Mouse (Mus musculus): ENCODE data around the gene Nt5c3b. TPM values are rescaled to one million over a fixed set of nuclear protein-coding genes. Genes with fewer than 3 reads are reported as not detected.

Gene Nt5c3b
- polyA plus RNA-seq, 1 experiment from 2014 or later, result 69.6 TPM

DNA sequence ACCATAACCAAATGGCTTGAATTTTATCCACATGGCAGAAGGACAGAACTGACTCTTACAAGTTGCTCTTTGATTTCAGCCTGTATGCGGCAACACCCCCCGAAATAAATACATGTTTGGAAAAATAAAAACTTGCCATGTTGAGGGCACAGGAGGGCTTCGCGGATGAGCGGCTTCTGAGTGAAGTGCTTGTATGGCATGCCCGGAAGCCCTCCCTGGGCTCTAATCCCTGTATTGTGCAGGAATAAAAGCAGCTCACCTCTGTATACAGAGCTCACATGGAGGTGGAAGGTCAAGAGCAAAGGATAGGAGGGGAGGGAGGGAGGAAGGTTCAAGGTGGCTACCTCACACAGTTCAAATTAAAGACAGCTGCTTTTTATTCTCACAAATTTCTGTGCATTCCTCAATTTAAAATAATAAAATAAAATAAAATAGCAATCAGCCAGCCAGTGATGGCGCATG is 49.7 kb downstream of the Nt5c3b start:
- DNase-seq (ENCODE audit: low spot score), result no peak
- Histone ChIP-seq H3K4me3 (ENCODE audit: low read depth, low read length) (no peak overlapping the region), H3K36me3 (ENCODE audit: control insufficient read depth, insufficient read depth, low read length) (no peaks in the 10 kb centered on the region; the same call in 1 of the 2 replicates), H3K27ac (replicated peaks) (0 out of 2 replicates have a peak overlapping the region, but pooled peaks have one; percentile 70), H3K27me3 (ENCODE audit: control insufficient read depth, insufficient read depth, low read length) (no peaks in the 10 kb centered on the region), H3K4me2 (replicated peaks; ENCODE audit: low read depth) (peak overlapping the region; percentile 14; the same call in 1 of the 2 replicates), H3K9me3 (ENCODE audit: control insufficient read depth, low read length) (no peaks in the 10 kb centered on the region), H3K9ac (ENCODE audit: low read length) (no peak overlapping the region), H3K4me1 (replicated peaks; ENCODE audit: control insufficient read depth, insufficient read depth) (peaks cover 49% of the 10 kb centered on the region)
- TF ChIP-seq EP300 (optimal IDR thresholded peaks at IDR 0.05), result no peak
- TF ChIP-seq CTCF (IDR thresholded peaks at IDR 0.05; ENCODE audit: low read depth), result no peak
- ATAC-seq (ENCODE audit: low FRiP score, low TSS enrichment), result no peak
- WGBS, result 77% methylated on average over 7 of the region's 7 CpGs

GRCm38 (mm10) chr11:100391081-100391883 is 50.3 kb downstream of the Nt5c3b start:
- Histone ChIP-seq H3K4me1 (replicated peaks; ENCODE audit: control insufficient read depth, insufficient read depth) (peaks cover 51% of the 10 kb centered on the region), H3K27ac (replicated peaks) (peak overlapping the region; percentile 85), H3K4me3 (ENCODE audit: low read depth, low read length) (no peak overlapping the region), H3K27me3 (ENCODE audit: control insufficient read depth, insufficient read depth, low read length) (no peaks in the 10 kb centered on the region), H3K9ac (ENCODE audit: low read length) (peak overlapping the region; percentile 27; the same call in 1 of the 2 replicates), H3K36me3 (ENCODE audit: control insufficient read depth, insufficient read depth, low read length) (no peaks in the 10 kb centered on the region; the same call in 1 of the 2 replicates), H3K9me3 (ENCODE audit: control insufficient read depth, low read length) (no peaks in the 10 kb centered on the region), H3K4me2 (replicated peaks; ENCODE audit: low read depth) (peak overlapping the region; percentile 27; the same call in 1 of the 2 replicates)
- ATAC-seq (ENCODE audit: low FRiP score, low TSS enrichment), result peak; percentile 41; the same call in 1 of the 2 replicates
- WGBS, result 28% methylated on average over 9 of the region's 9 CpGs
- peak; percentile 80 for DNase-seq (ENCODE audit: low spot score)
- TF ChIP-seq CTCF (IDR thresholded peaks at IDR 0.05; ENCODE audit: low read depth) (peak; percentile 45), EP300 (optimal IDR thresholded peaks at IDR 0.05) (no peak)

DNA sequence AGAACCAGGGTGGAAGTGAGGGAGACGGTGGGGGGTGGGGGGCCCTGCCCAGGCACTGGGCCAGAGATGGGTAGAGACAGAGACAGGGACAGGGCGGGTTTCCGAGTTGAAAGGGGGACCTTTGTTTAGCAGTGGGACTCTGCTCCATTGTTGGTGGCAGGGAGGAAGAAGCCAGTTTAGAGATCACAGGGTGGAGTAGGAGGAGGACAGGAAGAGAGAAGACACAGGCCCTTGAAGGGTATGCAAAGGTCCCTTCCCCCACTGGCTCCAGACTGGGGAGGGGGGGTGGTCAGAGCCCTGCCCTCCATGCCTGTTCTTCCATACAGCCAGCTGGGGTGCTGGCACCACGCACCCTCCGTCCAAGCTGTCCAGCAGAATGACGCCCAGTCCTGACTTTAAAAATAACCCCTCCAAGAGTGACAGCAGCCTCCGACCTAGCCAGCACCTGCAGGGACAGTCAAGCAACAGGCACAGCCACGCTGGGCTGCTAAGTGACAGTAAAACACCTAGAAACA is 51.6 kb downstream of the Nt5c3b start:
- no peak overlapping the region for H3K4me3 ChIP-seq (ENCODE audit: low read depth, low read length)
- H3K27me3 ChIP-seq (ENCODE audit: control insufficient read depth, insufficient read depth, low read length), result no peaks in the 10 kb centered on the region
- H3K36me3 ChIP-seq (ENCODE audit: control insufficient read depth, insufficient read depth, low read length), result peaks cover 11% of the 10 kb centered on the region
- H3K9ac ChIP-seq (ENCODE audit: low read length), result peak overlapping the region; percentile 27; the same call in 1 of the 2 replicates
- no peak for TF ChIP-seq CTCF (IDR thresholded peaks at IDR 0.05; ENCODE audit: low read depth)
- no peak for TF ChIP-seq EP300 (optimal IDR thresholded peaks at IDR 0.05)
- H3K4me2 ChIP-seq (replicated peaks; ENCODE audit: low read depth), result peak overlapping the region; percentile 27; the same call in 1 of the 2 replicates
- H3K9me3 ChIP-seq (ENCODE audit: control insufficient read depth, low read length), result no peaks in the 10 kb centered on the region
- peak overlapping the region; percentile 85 for H3K27ac ChIP-seq (replicated peaks)
- 38% methylated on average over 8 of the region's 8 CpGs for WGBS
- peaks cover 50% of the 10 kb centered on the region for H3K4me1 ChIP-seq (replicated peaks; ENCODE audit: control insufficient read depth, insufficient read depth)
- ATAC-seq (ENCODE audit: low FRiP score, low TSS enrichment) (no peak), DNase-seq (ENCODE audit: low spot score) (no peak)

DNA sequence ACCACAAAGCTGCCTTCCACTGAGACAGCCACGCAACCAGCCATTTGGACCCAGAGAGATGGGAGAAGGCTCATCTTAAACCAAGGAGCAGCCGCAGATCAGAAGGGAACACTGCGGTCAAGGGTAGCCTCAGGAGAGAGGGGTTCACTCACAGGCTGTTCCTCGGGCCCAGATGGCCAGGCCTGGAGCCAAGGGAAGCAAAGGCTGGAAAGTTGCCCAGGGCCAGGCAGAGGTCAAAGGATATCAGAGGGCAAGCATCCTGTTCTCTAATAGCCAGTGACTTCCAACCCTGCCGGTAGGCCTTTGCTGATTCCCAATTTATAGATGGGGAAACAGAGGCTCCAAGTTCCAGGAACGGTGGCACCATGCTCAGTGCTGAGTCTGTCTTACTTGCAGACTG is 53.0 kb downstream of the Nt5c3b start:
- ATAC-seq (ENCODE audit: low FRiP score, low TSS enrichment), result no peak
- no peaks in the 10 kb centered on the region for H3K27me3 ChIP-seq (ENCODE audit: control insufficient read depth, insufficient read depth, low read length)
- no peak overlapping the region for H3K4me3 ChIP-seq (ENCODE audit: low read depth, low read length)
- DNase-seq (ENCODE audit: low spot score), result no peak
- peaks cover 16% of the 10 kb centered on the region for H3K36me3 ChIP-seq (ENCODE audit: control insufficient read depth, insufficient read depth, low read length)
- H3K9ac ChIP-seq (ENCODE audit: low read length), result peak overlapping the region; percentile 23
- H3K4me2 ChIP-seq (replicated peaks; ENCODE audit: low read depth), result no peak overlapping the region; the same call in 1 of the 2 replicates
- no peaks in the 10 kb centered on the region for H3K9me3 ChIP-seq (ENCODE audit: control insufficient read depth, low read length)
- TF ChIP-seq EP300 (optimal IDR thresholded peaks at IDR 0.05), result no peak
- no peak for TF ChIP-seq CTCF (IDR thresholded peaks at IDR 0.05; ENCODE audit: low read depth)
- peak overlapping the region; percentile 93 for H3K27ac ChIP-seq (replicated peaks)
- peaks cover 42% of the 10 kb centered on the region for H3K4me1 ChIP-seq (replicated peaks; ENCODE audit: control insufficient read depth, insufficient read depth)
- WGBS, result 57% methylated on average over 6 of the region's 6 CpGs

DNA sequence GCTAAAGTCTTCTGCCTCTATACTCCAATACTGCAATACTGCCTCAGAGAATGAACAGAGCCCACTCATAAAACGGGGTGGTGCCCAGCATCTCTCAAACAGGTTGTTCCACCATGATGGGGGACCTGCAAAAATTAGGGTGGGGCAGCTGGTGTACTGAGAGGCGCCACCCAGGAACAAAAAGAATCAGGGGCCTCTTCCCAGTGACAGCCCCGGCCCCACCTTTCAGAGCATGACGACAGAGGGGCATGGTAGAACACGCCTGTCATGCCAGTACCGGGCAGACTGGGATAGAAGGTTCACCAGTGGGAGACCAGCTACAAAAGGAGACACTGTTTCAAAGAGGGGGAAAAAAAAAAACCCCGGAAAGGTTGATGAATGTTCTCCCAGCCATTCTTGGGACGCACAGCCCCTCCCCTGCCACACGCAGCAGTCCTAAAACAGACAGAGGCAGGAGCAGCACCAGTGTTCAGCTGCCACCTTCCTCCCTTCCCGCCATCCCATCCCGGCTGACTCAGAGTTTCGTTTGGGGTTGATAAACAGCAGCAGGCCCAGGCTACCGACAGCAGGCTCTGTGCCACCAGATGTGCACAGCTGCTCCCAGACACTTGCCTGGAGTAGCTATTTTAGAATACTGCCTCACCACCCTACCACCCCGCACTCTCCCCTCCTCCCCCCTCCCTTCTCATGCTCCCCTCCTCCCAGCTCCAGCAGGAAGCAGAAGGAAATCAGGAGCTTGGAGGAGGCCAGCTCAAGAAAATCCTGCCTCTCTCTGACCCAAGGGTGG is 53.8 kb downstream of the Nt5c3b start:
- peak; percentile 72 for TF ChIP-seq EP300 (optimal IDR thresholded peaks at IDR 0.05)
- no peak for TF ChIP-seq CTCF (IDR thresholded peaks at IDR 0.05; ENCODE audit: low read depth)
- WGBS, result 15% methylated on average over 14 of the region's 14 CpGs
- peak overlapping the region; percentile 23; the same call in 1 of the 2 replicates for H3K9ac ChIP-seq (ENCODE audit: low read length)
- H3K27ac ChIP-seq (replicated peaks), result peak overlapping the region; percentile 93
- ATAC-seq (ENCODE audit: low FRiP score, low TSS enrichment) (peak; percentile 41; the same call in 1 of the 2 replicates), DNase-seq (ENCODE audit: low spot score) (peak; percentile 75)
- peaks cover 20% of the 10 kb centered on the region for H3K36me3 ChIP-seq (ENCODE audit: control insufficient read depth, insufficient read depth, low read length)
- no peaks in the 10 kb centered on the region for H3K9me3 ChIP-seq (ENCODE audit: control insufficient read depth, low read length)
- H3K4me1 ChIP-seq (replicated peaks; ENCODE audit: control insufficient read depth, insufficient read depth), result peaks cover 39% of the 10 kb centered on the region
- no peaks in the 10 kb centered on the region for H3K27me3 ChIP-seq (ENCODE audit: control insufficient read depth, insufficient read depth, low read length)
- H3K4me3 ChIP-seq (ENCODE audit: low read depth, low read length), result peak overlapping the region; percentile 4; the same call in 1 of the 2 replicates
- H3K4me2 ChIP-seq (replicated peaks; ENCODE audit: low read depth), result peak overlapping the region; percentile 35
